Mouse (Mus musculus) layer of hippocampus, postnatal 36 days (tissue): ENCODE results near the gene Inpp4b. TPM values are rescaled to one million over a fixed set of nuclear protein-coding genes. Genes with fewer than 3 reads are reported as not detected.
A peak's percentile ranks its signal among the peaks of the same experiment; 100 is the strongest.

Experiments used
- DNase-seq, 2 experiments: peaks; one replicate each; pipeline ENCODE4 v3.0.0; 2022
- total RNA-seq, 2 experiments: library from RNA; stranded (reverse); gene quantifications; 2 replicates each; pipeline ENCODE4 v1.2.3; 2021

Inpp4b gene
- total RNA-seq, 2 experiments from 2014 or later: 10.2 to 11.0 TPM

GRCm38 (mm10) chr8:81478674-81479073 is 136.3 kb downstream of the Inpp4b start:
- no peak for DNase-seq

GRCm38 (mm10) chr8:81483834-81484233 is 141.5 kb downstream of the Inpp4b start:
- DNase-seq: no peak

GRCm38 (mm10) chr8:81485626-81486025 is 143.3 kb downstream of the Inpp4b start:
- DNase-seq: no peak

- no peak for DNase-seq
Measured at GRCm38 (mm10) chr8:81489894-81490661, 147.7 kb downstream of the Inpp4b start.

- DNase-seq: no peak
Measured at GRCm38 (mm10) chr8:81491097-81491705, 148.8 kb downstream of the Inpp4b start.

- DNase-seq: no peak
Measured at GRCm38 (mm10) chr8:81491706-81492204, 149.4 kb downstream of the Inpp4b start.

GRCm38 (mm10) chr8:81494823-81495222 is 152.5 kb downstream of the Inpp4b start:
- DNase-seq: no peak

GRCm38 (mm10) chr8:81497646-81498045 is 155.3 kb downstream of the Inpp4b start:
- DNase-seq: peak; percentile 5 to 24

GRCm38 (mm10) chr8:81502216-81502615 is 159.9 kb downstream of the Inpp4b start:
- no peak for DNase-seq

- no peak for DNase-seq
Measured at GRCm38 (mm10) chr8:81502982-81503381, 160.6 kb downstream of the Inpp4b start.

GRCm38 (mm10) chr8:81512826-81513225 is 170.5 kb downstream of the Inpp4b start:
- DNase-seq: no peak

GRCm38 (mm10) chr8:81514425-81514824 is 172.1 kb downstream of the Inpp4b start:
- DNase-seq: no peak

GRCm38 (mm10) chr8:81522085-81522484 is 179.7 kb downstream of the Inpp4b start:
- no peak for DNase-seq

GRCm38 (mm10) chr8:81524561-81524960 is 182.2 kb downstream of the Inpp4b start:
- DNase-seq: no peak

GRCm38 (mm10) chr8:81527661-81528060 is 185.3 kb downstream of the Inpp4b start:
- no peak for DNase-seq

- DNase-seq: no peak
Measured at GRCm38 (mm10) chr8:81538310-81538709, 196.0 kb downstream of the Inpp4b start.

- DNase-seq: no peak
Measured at GRCm38 (mm10) chr8:81558550-81558949, 216.2 kb downstream of the Inpp4b start.

GRCm38 (mm10) chr8:81562405-81562804 is 220.0 kb downstream of the Inpp4b start:
- no peak for DNase-seq

GRCm38 (mm10) chr8:81565484-81565883 is 223.1 kb downstream of the Inpp4b start:
- no peak for DNase-seq

- DNase-seq: no peak
Measured at GRCm38 (mm10) chr8:81572319-81573104, 230.2 kb downstream of the Inpp4b start.

- no peak for DNase-seq
Measured at GRCm38 (mm10) chr8:81575268-81575917, 233.0 kb downstream of the Inpp4b start.

- no peak for DNase-seq
Measured at GRCm38 (mm10) chr8:81578951-81579350, 236.6 kb downstream of the Inpp4b start.
